Mouse (Mus musculus): ENCODE results near the gene Chrna10. TPM values are rescaled to one million over a fixed set of nuclear protein-coding genes. Genes with fewer than 3 reads are reported as not detected.

Chrna10 gene
- polyA plus RNA-seq, 1 experiment, result 0.18 TPM

- WGBS, result 32% methylated on average over 6 of the region's 6 CpGs
- Histone ChIP-seq H3K4me1 (ENCODE audit: control insufficient read depth, insufficient read depth, insufficient read length, low read length) (peaks cover 6% of the 10 kb centered on the region; the same call in 1 of the 2 replicates), H3K27ac (ENCODE audit: insufficient read depth, low read depth, low read length) (no peak overlapping the region), H3K4me3 (ENCODE audit: low read depth, low read length) (no peak overlapping the region), H3K27me3 (ENCODE audit: control insufficient read depth, insufficient read depth, low read length) (no peaks in the 10 kb centered on the region), H3K36me3 (ENCODE audit: control insufficient read depth, insufficient read depth, low read length) (no peaks in the 10 kb centered on the region)
- TF ChIP-seq POLR2A (IDR thresholded peaks at IDR 0.05; ENCODE audit: low read depth, low read length), result no peak
- TF ChIP-seq CTCF (IDR thresholded peaks at IDR 0.05; ENCODE audit: extremely low read depth, insufficient read length, insufficient replicate concordance, low read depth, low read length), result no peak
These were observed 13.9 kb downstream of the Chrna10 start for GRCm38 (mm10) chr7:102102696-102103095.

- TF ChIP-seq POLR2A (IDR thresholded peaks at IDR 0.05; ENCODE audit: low read depth, low read length) (no peak), CTCF (IDR thresholded peaks at IDR 0.05; ENCODE audit: extremely low read depth, insufficient read length, insufficient replicate concordance, low read depth, low read length) (no peak)
- Histone ChIP-seq H3K36me3 (ENCODE audit: control insufficient read depth, insufficient read depth, low read length) (no peaks in the 10 kb centered on the region), H3K4me1 (ENCODE audit: control insufficient read depth, insufficient read depth, insufficient read length, low read length) (peaks cover 6% of the 10 kb centered on the region; the same call in 1 of the 2 replicates), H3K27ac (ENCODE audit: insufficient read depth, low read depth, low read length) (no peak overlapping the region), H3K4me3 (ENCODE audit: low read depth, low read length) (no peak overlapping the region), H3K27me3 (ENCODE audit: control insufficient read depth, insufficient read depth, low read length) (no peaks in the 10 kb centered on the region)
- 70% methylated on average over 8 of the region's 8 CpGs for WGBS
These were observed 14.4 kb downstream of the Chrna10 start for GRCm38 (mm10) chr7:102102241-102102640.

- 83% methylated on average over 5 of the region's 5 CpGs for WGBS
- Histone ChIP-seq H3K36me3 (ENCODE audit: control insufficient read depth, insufficient read depth, low read length) (no peaks in the 10 kb centered on the region), H3K27me3 (ENCODE audit: control insufficient read depth, insufficient read depth, low read length) (no peaks in the 10 kb centered on the region), H3K27ac (ENCODE audit: insufficient read depth, low read depth, low read length) (no peak within 1 kb of the TSS), H3K4me1 (ENCODE audit: control insufficient read depth, insufficient read depth, insufficient read length, low read length) (peaks cover 6% of the 10 kb centered on the region; the same call in 1 of the 2 replicates), H3K4me3 (ENCODE audit: low read depth, low read length) (no peak within 1 kb of the TSS)
- no peak for TF ChIP-seq POLR2A (IDR thresholded peaks at IDR 0.05; ENCODE audit: low read depth, low read length)
- no peak for TF ChIP-seq CTCF (IDR thresholded peaks at IDR 0.05; ENCODE audit: extremely low read depth, insufficient read length, insufficient replicate concordance, low read depth, low read length)
These were observed 15.1 kb downstream of the Chrna10 start, which contains the start of gene Art1 for GRCm38 (mm10) chr7:102101487-102101886. TSS of gene Art1 (plus strand) at chr7:102101743.

GRCm38 (mm10) chr7:102100868-102101267, 15.8 kb downstream of the Chrna10 start:
- Histone ChIP-seq H3K4me3 (ENCODE audit: low read depth, low read length) (no peak overlapping the region), H3K36me3 (ENCODE audit: control insufficient read depth, insufficient read depth, low read length) (no peaks in the 10 kb centered on the region), H3K4me1 (ENCODE audit: control insufficient read depth, insufficient read depth, insufficient read length, low read length) (peaks cover 6% of the 10 kb centered on the region; the same call in 1 of the 2 replicates), H3K27ac (ENCODE audit: insufficient read depth, low read depth, low read length) (no peak overlapping the region), H3K27me3 (ENCODE audit: control insufficient read depth, insufficient read depth, low read length) (no peaks in the 10 kb centered on the region)
- WGBS, result 72% methylated on average over 5 of the region's 5 CpGs
- no peak for TF ChIP-seq CTCF (IDR thresholded peaks at IDR 0.05; ENCODE audit: extremely low read depth, insufficient read length, insufficient replicate concordance, low read depth, low read length)
- TF ChIP-seq POLR2A (IDR thresholded peaks at IDR 0.05; ENCODE audit: low read depth, low read length), result no peak

GRCm38 (mm10) chr7:102099760-102100661, 16.6 kb downstream of the Chrna10 start:
- peaks cover 6% of the 10 kb centered on the region; the same call in 1 of the 2 replicates for H3K4me1 ChIP-seq (ENCODE audit: control insufficient read depth, insufficient read depth, insufficient read length, low read length)
- peak overlapping the region; percentile 60 for H3K4me3 ChIP-seq (ENCODE audit: low read depth, low read length)
- TF ChIP-seq POLR2A (IDR thresholded peaks at IDR 0.05; ENCODE audit: low read depth, low read length), result no peak
- no peak for TF ChIP-seq CTCF (IDR thresholded peaks at IDR 0.05; ENCODE audit: extremely low read depth, insufficient read length, insufficient replicate concordance, low read depth, low read length)
- no peak overlapping the region for H3K27ac ChIP-seq (ENCODE audit: insufficient read depth, low read depth, low read length)
- H3K36me3 ChIP-seq (ENCODE audit: control insufficient read depth, insufficient read depth, low read length), result no peaks in the 10 kb centered on the region
- H3K27me3 ChIP-seq (ENCODE audit: control insufficient read depth, insufficient read depth, low read length), result no peaks in the 10 kb centered on the region
- 5% methylated on average over 30 of the region's 30 CpGs for WGBS

GRCm38 (mm10) chr7:102087336-102087735, 29.3 kb downstream of the Chrna10 start:
- H3K36me3 ChIP-seq (ENCODE audit: control insufficient read depth, insufficient read depth, low read length), result peaks cover 7% of the 10 kb centered on the region

GRCm38 (mm10) chr7:102084041-102084696, 32.5 kb downstream of the Chrna10 start:
- H3K4me3 ChIP-seq (ENCODE audit: low read depth, low read length), result no peak overlapping the region
- TF ChIP-seq POLR2A (IDR thresholded peaks at IDR 0.05; ENCODE audit: low read depth, low read length) (no peak), CTCF (IDR thresholded peaks at IDR 0.05; ENCODE audit: extremely low read depth, insufficient read length, insufficient replicate concordance, low read depth, low read length) (no peak)
- no peaks in the 10 kb centered on the region for H3K4me1 ChIP-seq (ENCODE audit: control insufficient read depth, insufficient read depth, insufficient read length, low read length)
- peaks cover 27% of the 10 kb centered on the region for H3K36me3 ChIP-seq (ENCODE audit: control insufficient read depth, insufficient read depth, low read length)
- 85% methylated on average over 26 of the region's 26 CpGs for WGBS
- H3K27me3 ChIP-seq (ENCODE audit: control insufficient read depth, insufficient read depth, low read length), result no peaks in the 10 kb centered on the region
- no peak overlapping the region for H3K27ac ChIP-seq (ENCODE audit: insufficient read depth, low read depth, low read length)

More at GRCm38 (mm10) chr7:102087336-102087735, 29.3 kb downstream of the Chrna10 start:
- Histone ChIP-seq H3K4me3 (ENCODE audit: low read depth, low read length) (no peak overlapping the region), H3K27ac (ENCODE audit: insufficient read depth, low read depth, low read length) (no peak overlapping the region), H3K27me3 (ENCODE audit: control insufficient read depth, insufficient read depth, low read length) (no peaks in the 10 kb centered on the region), H3K4me1 (ENCODE audit: control insufficient read depth, insufficient read depth, insufficient read length, low read length) (no peaks in the 10 kb centered on the region)
- TF ChIP-seq CTCF (IDR thresholded peaks at IDR 0.05; ENCODE audit: extremely low read depth, insufficient read length, insufficient replicate concordance, low read depth, low read length), result no peak
- TF ChIP-seq POLR2A (IDR thresholded peaks at IDR 0.05; ENCODE audit: low read depth, low read length), result no peak
- 82% methylated on average over 4 of the region's 4 CpGs for WGBS

Measured in small intestine, adult 2 months (tissue).